Mouse (Mus musculus): ENCODE measurements around the gene Gja8. TPM values are rescaled to one million over a fixed set of nuclear protein-coding genes. Genes with fewer than 3 reads are reported as not detected.

Gja8 gene
- total RNA-seq, 2 experiments from 2014 or later: not detected

- no peak for DNase-seq (ENCODE audit: low spot score in 2 of 2)
- intact Hi-C loops (cut with DNase I): no loop called here
Measured at GRCm38 (mm10) chr3:96882061-96882849, 43.6 kb downstream of the Gja8 start.

GRCm38 (mm10) chr3:96881557-96881956, 44.3 kb downstream of the Gja8 start:
- no peak for DNase-seq (ENCODE audit: low spot score in 2 of 2)
- intact Hi-C loops (cut with DNase I): no loop called here

- DNase-seq (ENCODE audit: low spot score in 2 of 2): no peak
- intact Hi-C loops (cut with DNase I): no loop called here
Measured at GRCm38 (mm10) chr3:96880385-96880784, 45.4 kb downstream of the Gja8 start.

- no peak for DNase-seq (ENCODE audit: low spot score in 2 of 2)
- intact Hi-C loops (cut with DNase I): no loop called here
Measured at GRCm38 (mm10) chr3:96879536-96879935, 46.3 kb downstream of the Gja8 start.

GRCm38 (mm10) chr3:96874808-96875571, 50.8 kb downstream of the Gja8 start:
- no peak for DNase-seq (ENCODE audit: low spot score in 2 of 2)
- intact Hi-C loops (cut with DNase I): no loop called here

GRCm38 (mm10) chr3:96872501-96872900, 53.3 kb downstream of the Gja8 start:
- intact Hi-C loops (cut with DNase I): no loop called here
- no peak for DNase-seq (ENCODE audit: low spot score in 2 of 2)

GRCm38 (mm10) chr3:96871070-96871469, 54.8 kb downstream of the Gja8 start:
- intact Hi-C loops (cut with DNase I): no loop called here
- no peak for DNase-seq (ENCODE audit: low spot score in 2 of 2)

- intact Hi-C loops (cut with DNase I): no loop called here
- DNase-seq (ENCODE audit: low spot score in 2 of 2): no peak
Measured at GRCm38 (mm10) chr3:96870270-96870669, 55.5 kb downstream of the Gja8 start.

GRCm38 (mm10) chr3:96869091-96869490, 56.7 kb downstream of the Gja8 start:
- no peak for DNase-seq (ENCODE audit: low spot score in 2 of 2)
- intact Hi-C loops (cut with DNase I): no loop called here

- intact Hi-C loops (cut with DNase I): no loop called here
- DNase-seq (ENCODE audit: low spot score in 2 of 2): no peak
Measured at GRCm38 (mm10) chr3:96868566-96868965, 57.3 kb downstream of the Gja8 start.

- intact Hi-C loops (cut with DNase I): no loop called here
- no peak for DNase-seq (ENCODE audit: low spot score in 2 of 2)
Measured at GRCm38 (mm10) chr3:96867863-96868262, 58.0 kb downstream of the Gja8 start.

Other genes with a start within 250 kb of the Gja8 start
- gene Pias3, start 229.6 kb downstream of the Gja8 start, total RNA-seq (2021): 10 to 100 TPM; 17.6 to 22.7 TPM
- gene Nudt17, start 217.5 kb downstream of the Gja8 start, total RNA-seq (2021): 1 to 10 TPM; 5.7 to 6.6 TPM
- gene Polr3c, start 198.4 kb downstream of the Gja8 start, total RNA-seq (2021): 10 to 100 TPM; 25.5 to 27.7 TPM
- 10 to 100 TPM; 72.8 to 76.7 TPM for gene Rnf115, start 198.4 kb downstream of the Gja8 start, total RNA-seq (2021)
- not detected for gene Pdzk1, start 96.7 kb downstream of the Gja8 start, total RNA-seq (2021)
- not detected for gene Cd160, start 96.7 kb downstream of the Gja8 start, total RNA-seq (2021)
- gene Gja5, start 21.3 kb downstream of the Gja8 start, total RNA-seq (2021): 1 to 10 TPM; 2.0 to 2.7 TPM
- gene Gpr89, start 20.7 kb downstream of the Gja8 start, total RNA-seq (2021): 10 to 100 TPM; 46.1 to 46.3 TPM
- gene Acp6, start 232.8 kb upstream of the Gja8 start, total RNA-seq (2021): 10 to 100 TPM; 15.6 to 16.1 TPM

Measured in left cerebral cortex, postnatal 14 days (tissue).